Mouse (Mus musculus) midbrain, embryonic 16.5 days (tissue): ENCODE measurements at regions not wholly inside any gene's neighbourhood (a gene's known extent, or its start where the extent isn't known, plus 50 kb on each side); places are given as distances from the start of the nearest gene placed in this dataset.

ENCODE experiments used
- ATAC-seq: fragments of 200-750 bp; cut with Nextera tagmentation; 2 replicates; pipeline ENCODE4 v1.8.0; 2017; ENCODE audit warnings: moderate TSS enrichment
- H3K27ac ChIP-seq: fragments of 300-500 bp; sonication (generic); 2 replicates; pipeline ENCODE4 v1.5.1; 2014; ENCODE audit warnings: mild to moderate bottlenecking, low read length, mixed read lengths
- H3K27me3 ChIP-seq: fragments of 300-500 bp; sonication (generic); 2 replicates; pipeline ENCODE4 v1.6.1; 2014; ENCODE audit warnings: low read depth, low read length, mixed read lengths; ENCODE audit not compliant: control insufficient read depth, insufficient read depth
- H3K36me3 ChIP-seq: fragments of 300-500 bp; sonication (generic); 2 replicates; pipeline ENCODE4 v1.6.1; 2014; ENCODE audit warnings: mild to moderate bottlenecking, low read length, moderate library complexity, mixed read lengths; ENCODE audit not compliant: control insufficient read depth, insufficient read depth
- H3K4me1 ChIP-seq: fragments of 300-500 bp; sonication (generic); 2 replicates; pipeline ENCODE4 v1.6.1; 2014; ENCODE audit warnings: mild to moderate bottlenecking, low read length, mixed read lengths; ENCODE audit not compliant: control insufficient read depth, insufficient read depth
- H3K4me2 ChIP-seq: fragments of 300-500 bp; sonication (generic); 2 replicates; pipeline ENCODE4 v1.6.1; 2014; ENCODE audit warnings: mild to moderate bottlenecking, low read length, mixed read lengths
- H3K4me3 ChIP-seq: fragments of 300-500 bp; sonication (generic); 2 replicates; pipeline ENCODE4 v1.5.1; 2014; ENCODE audit warnings: low read depth, mild to moderate bottlenecking, low read length, moderate library complexity, mixed read lengths
- H3K9ac ChIP-seq: fragments of 300-500 bp; sonication (generic); 2 replicates; pipeline ENCODE4 v1.6.1; 2014; ENCODE audit warnings: low read depth, low read length, mixed read lengths
- H3K9me3 ChIP-seq: fragments of 300-500 bp; sonication (generic); replicated peaks from 2 replicates; pipeline ENCODE4 v1.6.1; 2014; ENCODE audit warnings: mild to moderate bottlenecking, low read length, mixed read lengths; ENCODE audit not compliant: control insufficient read depth, poor library complexity, severe bottlenecking
- WGBS: fragments of 180-500 bp; shearing (Covaris S2); extraction: QIAGEN DNeasy Blood & Tissue Kit; methylation state at CpG from one replicate; pipeline ENCODE4 v1.1.7; 2014; 5-methylcytosine and 5-hydroxymethylcytosine counted together

GRCm38 (mm10) chr5:74861297-74861696 lies 158.6 kb upstream of the Lnx1 start:
- ATAC-seq: no peak
- H3K4me2 ChIP-seq: no peak overlapping the region
- H3K9me3 ChIP-seq: no peaks in the 10 kb centered on the region
- no peaks in the 10 kb centered on the region for H3K27me3 ChIP-seq
- no peak overlapping the region for H3K27ac ChIP-seq
- WGBS: 51% methylated on average over 2 of the region's 2 CpGs
- no peak overlapping the region for H3K4me3 ChIP-seq
- H3K36me3 ChIP-seq: no peaks in the 10 kb centered on the region
- no peak overlapping the region for H3K9ac ChIP-seq
- H3K4me1 ChIP-seq: no peaks in the 10 kb centered on the region

GRCm38 (mm10) chr5:74857861-74858260 lies 155.1 kb upstream of the Lnx1 start:
- ATAC-seq: no peak
- no peaks in the 10 kb centered on the region for H3K9me3 ChIP-seq
- H3K27ac ChIP-seq: no peak overlapping the region
- H3K4me2 ChIP-seq: no peak overlapping the region
- H3K9ac ChIP-seq: no peak overlapping the region
- no peaks in the 10 kb centered on the region for H3K27me3 ChIP-seq
- no peaks in the 10 kb centered on the region for H3K4me1 ChIP-seq
- H3K4me3 ChIP-seq: no peak overlapping the region
- no peaks in the 10 kb centered on the region for H3K36me3 ChIP-seq
- 57% methylated on average over 5 of the region's 5 CpGs for WGBS

- 83% methylated on average over 11 of the region's 11 CpGs for WGBS
These were observed 154.4 kb upstream of the Lnx1 start for GRCm38 (mm10) chr5:74857161-74857560.

GRCm38 (mm10) chr5:74847824-74848223 lies 145.1 kb upstream of the Lnx1 start:
- no peak overlapping the region for H3K9ac ChIP-seq
- H3K4me1 ChIP-seq: no peaks in the 10 kb centered on the region
- WGBS: 86% methylated on average over 6 of the region's 6 CpGs
- H3K9me3 ChIP-seq: no peaks in the 10 kb centered on the region
- H3K27me3 ChIP-seq: no peaks in the 10 kb centered on the region
- no peaks in the 10 kb centered on the region for H3K36me3 ChIP-seq
- no peak for ATAC-seq
- H3K4me2 ChIP-seq: no peak overlapping the region
- H3K4me3 ChIP-seq: no peak overlapping the region
- H3K27ac ChIP-seq: no peak overlapping the region

More at GRCm38 (mm10) chr5:74857161-74857560, 154.4 kb upstream of the Lnx1 start:
- no peak overlapping the region for H3K4me2 ChIP-seq
- no peak for ATAC-seq
- no peak overlapping the region for H3K9ac ChIP-seq
- H3K9me3 ChIP-seq: no peaks in the 10 kb centered on the region
- no peaks in the 10 kb centered on the region for H3K36me3 ChIP-seq
- H3K4me3 ChIP-seq: no peak overlapping the region
- no peak overlapping the region for H3K27ac ChIP-seq
- no peaks in the 10 kb centered on the region for H3K27me3 ChIP-seq
- no peaks in the 10 kb centered on the region for H3K4me1 ChIP-seq

- Histone ChIP-seq H3K27ac (no peak overlapping the region), H3K27me3 (no peaks in the 10 kb centered on the region), H3K4me3 (no peak overlapping the region), H3K4me1 (no peaks in the 10 kb centered on the region), H3K9ac (no peak overlapping the region), H3K9me3 (no peaks in the 10 kb centered on the region), H3K36me3 (no peaks in the 10 kb centered on the region), H3K4me2 (no peak overlapping the region)
- 89% methylated on average over 5 of the region's 5 CpGs for WGBS
- no peak for ATAC-seq
These were observed 144.0 kb upstream of the Lnx1 start for GRCm38 (mm10) chr5:74846674-74847073.

GRCm38 (mm10) chr5:74834401-74834800 lies 131.7 kb upstream of the Lnx1 start:
- H3K9ac ChIP-seq: no peak overlapping the region
- H3K27ac ChIP-seq: no peak overlapping the region
- H3K9me3 ChIP-seq: no peaks in the 10 kb centered on the region
- H3K4me2 ChIP-seq: no peak overlapping the region
- no peak overlapping the region for H3K4me3 ChIP-seq
- H3K36me3 ChIP-seq: no peaks in the 10 kb centered on the region
- ATAC-seq: no peak
- no peaks in the 10 kb centered on the region for H3K4me1 ChIP-seq
- no peaks in the 10 kb centered on the region for H3K27me3 ChIP-seq
- WGBS: 87% methylated on average over 2 of the region's 2 CpGs

- Histone ChIP-seq H3K4me3 (no peak overlapping the region), H3K27ac (no peak overlapping the region), H3K9ac (no peak overlapping the region), H3K36me3 (no peaks in the 10 kb centered on the region), H3K4me2 (no peak overlapping the region), H3K9me3 (no peaks in the 10 kb centered on the region), H3K4me1 (no peaks in the 10 kb centered on the region), H3K27me3 (no peaks in the 10 kb centered on the region)
- ATAC-seq: no peak
- 92% methylated on average over 4 of the region's 4 CpGs for WGBS
These were observed 131.2 kb upstream of the Lnx1 start for GRCm38 (mm10) chr5:74833887-74834286.

- H3K4me1 ChIP-seq: no peaks in the 10 kb centered on the region
- whole genome bisulfite sequencing: 83% methylated on average over 7 of the region's 7 CpGs
- no peaks in the 10 kb centered on the region for H3K27me3 ChIP-seq
- no peaks in the 10 kb centered on the region for H3K36me3 ChIP-seq
- no peak overlapping the region for H3K4me2 ChIP-seq
- H3K27ac ChIP-seq: no peak overlapping the region
- no peak overlapping the region for H3K9ac ChIP-seq
- no peak overlapping the region for H3K4me3 ChIP-seq
- no peaks in the 10 kb centered on the region for H3K9me3 ChIP-seq
- ATAC-seq: no peak
These were observed 129.3 kb upstream of the Lnx1 start for GRCm38 (mm10) chr5:74832011-74832410.

- H3K9ac ChIP-seq: no peak overlapping the region
- H3K9me3 ChIP-seq: no peaks in the 10 kb centered on the region
- 79% methylated on average over 5 of the region's 5 CpGs for WGBS
- no peak overlapping the region for H3K27ac ChIP-seq
- no peaks in the 10 kb centered on the region for H3K36me3 ChIP-seq
- no peaks in the 10 kb centered on the region for H3K4me1 ChIP-seq
- no peaks in the 10 kb centered on the region for H3K27me3 ChIP-seq
- no peak for ATAC-seq
- H3K4me3 ChIP-seq: no peak overlapping the region
- H3K4me2 ChIP-seq: no peak overlapping the region
These were observed 127.9 kb upstream of the Lnx1 start for GRCm38 (mm10) chr5:74830646-74831045.

GRCm38 (mm10) chr5:74829003-74829402 lies 126.3 kb upstream of the Lnx1 start:
- H3K4me3 ChIP-seq: no peak overlapping the region
- no peak overlapping the region for H3K4me2 ChIP-seq
- 94% methylated on average over 9 of the region's 9 CpGs for WGBS
- no peak overlapping the region for H3K27ac ChIP-seq
- H3K36me3 ChIP-seq: no peaks in the 10 kb centered on the region
- H3K4me1 ChIP-seq: 0 out of 2 replicates have a peak, but pooled peaks cover 2% of the 10 kb centered on the region
- H3K27me3 ChIP-seq: no peaks in the 10 kb centered on the region
- no peaks in the 10 kb centered on the region for H3K9me3 ChIP-seq
- ATAC-seq: no peak
- H3K9ac ChIP-seq: no peak overlapping the region
